Mouse (Mus musculus): ENCODE results near the gene Cryaa. TPM values are rescaled to one million over a fixed set of nuclear protein-coding genes. Genes with fewer than 3 reads are reported as not detected.

Cryaa gene
- polyA plus RNA-seq, 1 experiment from 2014 or later = not detected

- Histone ChIP-seq H3K27ac (no peak overlapping the region), H3K9ac (no peak overlapping the region), H3K36me3 (no peaks in the 10 kb centered on the region), H3K4me1 (no peaks in the 10 kb centered on the region), H3K9me3 (no peaks in the 10 kb centered on the region), H3K4me3 (no peak overlapping the region), H3K27me3 (no peaks in the 10 kb centered on the region), H3K4me2 (replicated peaks) (no peak overlapping the region)
- ATAC-seq (ENCODE audit: low FRiP score, low read depth) = peak; percentile 71; the same call in 1 of the 2 replicates
- WGBS = 13% methylated on average over 4 of the region's 4 CpGs
Measured at GRCm38 (mm10) chr17:31664760-31665159, 12.8 kb upstream of the Cryaa start.

- WGBS = 63% methylated on average over 9 of the region's 9 CpGs
- Histone ChIP-seq H3K4me1 (no peaks in the 10 kb centered on the region), H3K4me2 (replicated peaks) (no peak overlapping the region), H3K36me3 (no peaks in the 10 kb centered on the region), H3K4me3 (no peak overlapping the region), H3K9me3 (no peaks in the 10 kb centered on the region), H3K27me3 (no peaks in the 10 kb centered on the region), H3K9ac (no peak overlapping the region), H3K27ac (no peak overlapping the region)
- ATAC-seq (ENCODE audit: low FRiP score, low read depth) = 0 out of 2 replicates have a peak, but pooled peaks have one; percentile 40
Measured at GRCm38 (mm10) chr17:31668306-31668705, 9.3 kb upstream of the Cryaa start.

- Histone ChIP-seq H3K9me3 (no peaks in the 10 kb centered on the region), H3K27ac (no peak overlapping the region), H3K36me3 (no peaks in the 10 kb centered on the region), H3K9ac (no peak overlapping the region), H3K4me3 (no peak overlapping the region), H3K4me2 (replicated peaks) (no peak overlapping the region), H3K27me3 (no peaks in the 10 kb centered on the region), H3K4me1 (no peaks in the 10 kb centered on the region)
- WGBS = 57% methylated on average over 11 of the region's 11 CpGs
- no peak for ATAC-seq (ENCODE audit: low FRiP score, low read depth)
Measured at GRCm38 (mm10) chr17:31670163-31670562, 7.4 kb upstream of the Cryaa start.

GRCm38 (mm10) chr17:31671698-31672097 is 5.9 kb upstream of the Cryaa start:
- Histone ChIP-seq H3K27ac (no peak overlapping the region), H3K27me3 (no peaks in the 10 kb centered on the region), H3K36me3 (no peaks in the 10 kb centered on the region)

GRCm38 (mm10) chr17:31672279-31672678 is 5.3 kb upstream of the Cryaa start:
- Histone ChIP-seq H3K9ac (no peak overlapping the region), H3K4me3 (no peak overlapping the region), H3K36me3 (no peaks in the 10 kb centered on the region), H3K27me3 (no peaks in the 10 kb centered on the region), H3K9me3 (no peaks in the 10 kb centered on the region), H3K4me1 (no peaks in the 10 kb centered on the region), H3K4me2 (replicated peaks) (no peak overlapping the region), H3K27ac (no peak overlapping the region)
- ATAC-seq (ENCODE audit: low FRiP score, low read depth) = no peak
- 86% methylated on average over 12 of the region's 12 CpGs for WGBS

More at GRCm38 (mm10) chr17:31671698-31672097, 5.9 kb upstream of the Cryaa start:
- Histone ChIP-seq H3K9ac (no peak overlapping the region), H3K4me3 (no peak overlapping the region), H3K4me2 (replicated peaks) (no peak overlapping the region), H3K4me1 (no peaks in the 10 kb centered on the region), H3K9me3 (no peaks in the 10 kb centered on the region)
- 70% methylated on average over 8 of the region's 8 CpGs for WGBS
- ATAC-seq (ENCODE audit: low FRiP score, low read depth) = no peak

- no peaks in the 10 kb centered on the region for H3K4me1 ChIP-seq
- no peak overlapping the region for H3K4me3 ChIP-seq
- no peak for ATAC-seq (ENCODE audit: low FRiP score, low read depth)
- 95% methylated on average over 1 of the region's 1 CpGs for WGBS
- H3K9me3 ChIP-seq = no peaks in the 10 kb centered on the region
- peaks cover 8% of the 10 kb centered on the region; the same call in 1 of the 2 replicates for H3K27me3 ChIP-seq
- H3K4me2 ChIP-seq (replicated peaks) = no peak overlapping the region
- H3K9ac ChIP-seq = no peak overlapping the region
- no peak overlapping the region for H3K27ac ChIP-seq
- no peaks in the 10 kb centered on the region for H3K36me3 ChIP-seq
Measured at GRCm38 (mm10) chr17:31674426-31674825, 3.2 kb upstream of the Cryaa start.

- 63% methylated on average over 2 of the region's 2 CpGs for WGBS
- ATAC-seq (ENCODE audit: low FRiP score, low read depth) = no peak
Measured at GRCm38 (mm10) chr17:31680450-31680849, 2.8 kb downstream of the Cryaa start.

GRCm38 (mm10) chr17:31685514-31686224 is 8.1 kb downstream of the Cryaa start:
- H3K4me3 ChIP-seq = no peak overlapping the region
- peaks cover 6% of the 10 kb centered on the region; the same call in 1 of the 2 replicates for H3K27me3 ChIP-seq
- H3K36me3 ChIP-seq = no peaks in the 10 kb centered on the region
- 9% methylated on average over 17 of the region's 17 CpGs for WGBS
- peaks cover 11% of the 10 kb centered on the region for H3K4me1 ChIP-seq
- H3K9me3 ChIP-seq = no peaks in the 10 kb centered on the region
- H3K27ac ChIP-seq = peak overlapping the region; percentile 86
- H3K9ac ChIP-seq = peak overlapping the region; percentile 40
- ATAC-seq (ENCODE audit: low FRiP score, low read depth) = peak; percentile 65
- H3K4me2 ChIP-seq (replicated peaks) = peak overlapping the region; percentile 35

More at GRCm38 (mm10) chr17:31680450-31680849, 2.8 kb downstream of the Cryaa start:
- Histone ChIP-seq H3K36me3 (no peaks in the 10 kb centered on the region), H3K27ac (no peak overlapping the region), H3K9me3 (no peaks in the 10 kb centered on the region), H3K27me3 (peaks cover 14% of the 10 kb centered on the region; the same call in 1 of the 2 replicates), H3K9ac (no peak overlapping the region), H3K4me2 (replicated peaks) (no peak overlapping the region), H3K4me1 (no peaks in the 10 kb centered on the region), H3K4me3 (no peak overlapping the region)

GRCm38 (mm10) chr17:31686225-31686564 is 8.6 kb downstream of the Cryaa start:
- no peak overlapping the region for H3K4me3 ChIP-seq
- H3K27me3 ChIP-seq = peaks cover 6% of the 10 kb centered on the region; the same call in 1 of the 2 replicates
- peak overlapping the region; percentile 40 for H3K9ac ChIP-seq
- peak overlapping the region; percentile 35 for H3K4me2 ChIP-seq (replicated peaks)
- WGBS = 36% methylated on average over 3 of the region's 3 CpGs
- H3K4me1 ChIP-seq = peaks cover 11% of the 10 kb centered on the region
- H3K9me3 ChIP-seq = no peaks in the 10 kb centered on the region
- H3K36me3 ChIP-seq = no peaks in the 10 kb centered on the region
- peak overlapping the region; percentile 86 for H3K27ac ChIP-seq
- ATAC-seq (ENCODE audit: low FRiP score, low read depth) = peak; percentile 73

- Histone ChIP-seq H3K27me3 (peaks cover 4% of the 10 kb centered on the region; the same call in 1 of the 2 replicates), H3K36me3 (no peaks in the 10 kb centered on the region), H3K9me3 (no peaks in the 10 kb centered on the region), H3K4me1 (peaks cover 17% of the 10 kb centered on the region), H3K4me3 (no peak overlapping the region), H3K4me2 (replicated peaks) (no peak overlapping the region), H3K9ac (no peak overlapping the region), H3K27ac (no peak overlapping the region)
- 81% methylated on average over 9 of the region's 9 CpGs for WGBS
- no peak for ATAC-seq (ENCODE audit: low FRiP score, low read depth)
Measured at GRCm38 (mm10) chr17:31688112-31688511, 10.5 kb downstream of the Cryaa start.

GRCm38 (mm10) chr17:31689606-31690005 is 12.0 kb downstream of the Cryaa start:
- no peaks in the 10 kb centered on the region for H3K9me3 ChIP-seq
- H3K27ac ChIP-seq = no peak overlapping the region
- no peaks in the 10 kb centered on the region for H3K27me3 ChIP-seq
- no peaks in the 10 kb centered on the region for H3K36me3 ChIP-seq
- WGBS = 76% methylated on average over 1 of the region's 1 CpGs
- no peak overlapping the region for H3K9ac ChIP-seq
- H3K4me3 ChIP-seq = no peak overlapping the region
- peaks cover 28% of the 10 kb centered on the region for H3K4me1 ChIP-seq
- no peak for ATAC-seq (ENCODE audit: low FRiP score, low read depth)
- no peak overlapping the region for H3K4me2 ChIP-seq (replicated peaks)

GRCm38 (mm10) chr17:31692918-31693317 is 15.3 kb downstream of the Cryaa start:
- H3K4me2 ChIP-seq (replicated peaks) = peak overlapping the region; percentile 61
- H3K36me3 ChIP-seq = no peaks in the 10 kb centered on the region
- ATAC-seq (ENCODE audit: low FRiP score, low read depth) = no peak
- peaks cover 17% of the 10 kb centered on the region for H3K4me1 ChIP-seq
- no peak overlapping the region for H3K9ac ChIP-seq
- H3K9me3 ChIP-seq = no peaks in the 10 kb centered on the region
- H3K4me3 ChIP-seq = no peak overlapping the region
- H3K27ac ChIP-seq = no peak overlapping the region
- WGBS = 48% methylated on average over 5 of the region's 5 CpGs
- H3K27me3 ChIP-seq = no peaks in the 10 kb centered on the region

Data from limb, embryonic 13.5 days (tissue).